Mouse (Mus musculus): ENCODE results near the gene Jup. TPM values are rescaled to one million over a fixed set of nuclear protein-coding genes. Genes with fewer than 3 reads are reported as not detected.

Gene Jup
- polyA plus RNA-seq, 1 experiment from 2014 or later, result 234 TPM

GRCm38 (mm10) chr11:100377989-100378388 lies 19.6 kb downstream of the Jup start:
- Histone ChIP-seq H3K36me3 (ENCODE audit: control insufficient read depth, insufficient read depth, low read length) (peaks cover 49% of the 10 kb centered on the region), H3K27me3 (ENCODE audit: control insufficient read depth, insufficient read depth, low read length) (no peaks in the 10 kb centered on the region), H3K4me2 (replicated peaks; ENCODE audit: low read depth) (no peak overlapping the region), H3K27ac (replicated peaks) (no peak overlapping the region), H3K4me3 (ENCODE audit: low read depth, low read length) (no peak overlapping the region), H3K9ac (ENCODE audit: low read length) (no peak overlapping the region), H3K9me3 (ENCODE audit: control insufficient read depth, low read length) (no peaks in the 10 kb centered on the region), H3K4me1 (replicated peaks; ENCODE audit: control insufficient read depth, insufficient read depth) (no peaks in the 10 kb centered on the region)
- no peak for DNase-seq (ENCODE audit: low spot score)
- no peak for TF ChIP-seq CTCF (IDR thresholded peaks at IDR 0.05; ENCODE audit: low read depth)
- TF ChIP-seq EP300 (optimal IDR thresholded peaks at IDR 0.05), result no peak
- WGBS, result 95% methylated on average over 14 of the region's 14 CpGs
- ATAC-seq (ENCODE audit: low FRiP score, low TSS enrichment), result no peak

GRCm38 (mm10) chr11:100376746-100377389 lies 20.7 kb downstream of the Jup start:
- H3K4me2 ChIP-seq (replicated peaks; ENCODE audit: low read depth), result no peak overlapping the region
- 91% methylated on average over 21 of the region's 21 CpGs for WGBS
- no peak for ATAC-seq (ENCODE audit: low FRiP score, low TSS enrichment)
- H3K9me3 ChIP-seq (ENCODE audit: control insufficient read depth, low read length), result no peaks in the 10 kb centered on the region
- H3K4me1 ChIP-seq (replicated peaks; ENCODE audit: control insufficient read depth, insufficient read depth), result no peaks in the 10 kb centered on the region
- no peak overlapping the region for H3K27ac ChIP-seq (replicated peaks)
- H3K9ac ChIP-seq (ENCODE audit: low read length), result no peak overlapping the region
- H3K27me3 ChIP-seq (ENCODE audit: control insufficient read depth, insufficient read depth, low read length), result no peaks in the 10 kb centered on the region
- peaks cover 53% of the 10 kb centered on the region for H3K36me3 ChIP-seq (ENCODE audit: control insufficient read depth, insufficient read depth, low read length)
- no peak for DNase-seq (ENCODE audit: low spot score)
- H3K4me3 ChIP-seq (ENCODE audit: low read depth, low read length), result no peak overlapping the region
- TF ChIP-seq EP300 (optimal IDR thresholded peaks at IDR 0.05), result no peak

DNA sequence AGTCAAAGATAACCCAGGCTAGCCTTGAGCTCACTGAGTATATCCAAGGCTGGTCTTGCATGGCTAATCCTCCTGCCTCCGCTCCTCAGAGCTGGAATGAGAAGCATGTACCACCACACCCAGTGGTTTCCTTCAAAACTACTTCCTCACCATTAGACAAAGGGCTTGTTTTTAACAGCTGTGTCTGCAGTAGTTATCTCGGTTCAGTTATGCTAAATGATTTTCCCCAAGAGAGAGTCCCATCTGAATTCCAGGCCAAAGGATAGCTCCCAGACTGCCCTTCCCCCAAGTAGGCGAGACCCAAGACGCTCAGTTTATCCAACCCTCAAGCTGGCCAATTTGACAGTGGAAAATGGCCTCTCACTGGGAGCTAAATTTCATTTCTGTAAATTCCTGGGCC lies 21.6 kb downstream of the Jup start:
- DNase-seq (ENCODE audit: low spot score), result no peak
- ATAC-seq (ENCODE audit: low FRiP score, low TSS enrichment), result no peak
- Histone ChIP-seq H3K36me3 (ENCODE audit: control insufficient read depth, insufficient read depth, low read length) (peaks cover 57% of the 10 kb centered on the region), H3K27me3 (ENCODE audit: control insufficient read depth, insufficient read depth, low read length) (no peaks in the 10 kb centered on the region), H3K4me3 (ENCODE audit: low read depth, low read length) (no peak overlapping the region), H3K27ac (replicated peaks) (no peak overlapping the region), H3K4me2 (replicated peaks; ENCODE audit: low read depth) (no peak overlapping the region), H3K9me3 (ENCODE audit: control insufficient read depth, low read length) (no peaks in the 10 kb centered on the region), H3K9ac (ENCODE audit: low read length) (no peak overlapping the region), H3K4me1 (replicated peaks; ENCODE audit: control insufficient read depth, insufficient read depth) (no peaks in the 10 kb centered on the region)
- WGBS, result 61% methylated on average over 4 of the region's 4 CpGs
- TF ChIP-seq CTCF (IDR thresholded peaks at IDR 0.05; ENCODE audit: low read depth) (no peak), EP300 (optimal IDR thresholded peaks at IDR 0.05) (no peak)

GRCm38 (mm10) chr11:100375127-100375526 lies 22.4 kb downstream of the Jup start:
- no peaks in the 10 kb centered on the region for H3K27me3 ChIP-seq (ENCODE audit: control insufficient read depth, insufficient read depth, low read length)
- 84% methylated on average over 9 of the region's 9 CpGs for WGBS
- no peaks in the 10 kb centered on the region for H3K9me3 ChIP-seq (ENCODE audit: control insufficient read depth, low read length)
- TF ChIP-seq CTCF (IDR thresholded peaks at IDR 0.05; ENCODE audit: low read depth) (no peak), EP300 (optimal IDR thresholded peaks at IDR 0.05) (no peak)
- no peak overlapping the region for H3K9ac ChIP-seq (ENCODE audit: low read length)
- H3K4me2 ChIP-seq (replicated peaks; ENCODE audit: low read depth), result no peak overlapping the region
- no peak for DNase-seq (ENCODE audit: low spot score)
- no peak overlapping the region for H3K4me3 ChIP-seq (ENCODE audit: low read depth, low read length)
- no peak for ATAC-seq (ENCODE audit: low FRiP score, low TSS enrichment)
- no peaks in the 10 kb centered on the region for H3K4me1 ChIP-seq (replicated peaks; ENCODE audit: control insufficient read depth, insufficient read depth)
- no peak overlapping the region for H3K27ac ChIP-seq (replicated peaks)
- peaks cover 57% of the 10 kb centered on the region for H3K36me3 ChIP-seq (ENCODE audit: control insufficient read depth, insufficient read depth, low read length)

DNA sequence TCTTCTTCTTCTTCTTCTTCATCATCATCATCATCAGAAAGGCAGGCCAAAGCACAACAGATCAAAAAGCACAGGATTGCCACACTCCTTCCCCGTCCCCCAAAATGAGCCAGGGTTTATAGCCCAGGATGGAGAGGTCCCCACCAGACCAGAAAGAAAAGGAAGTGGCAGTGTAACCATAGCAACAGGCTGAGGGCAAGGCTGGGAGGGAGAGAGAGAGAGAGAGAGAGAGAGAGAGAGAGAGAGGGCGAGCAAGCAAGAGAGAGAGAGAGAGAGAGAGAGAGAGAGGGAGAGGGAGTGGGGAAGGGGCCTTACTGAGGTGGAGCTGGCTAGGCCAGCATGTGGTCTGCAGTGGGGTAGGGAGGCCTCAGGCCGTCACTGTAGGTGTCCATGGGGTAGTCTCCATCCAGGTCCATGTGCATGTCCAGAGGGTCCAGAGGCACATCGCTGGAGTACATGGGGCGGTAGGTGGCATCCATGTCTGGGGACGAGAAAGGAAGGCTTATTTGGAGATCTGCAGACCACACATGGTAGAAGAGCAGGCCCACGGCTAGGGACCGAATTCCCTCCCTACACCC lies 25.5 kb downstream of the Jup start:
- Histone ChIP-seq H3K27me3 (ENCODE audit: control insufficient read depth, insufficient read depth, low read length) (no peaks in the 10 kb centered on the region), H3K9ac (ENCODE audit: low read length) (no peak overlapping the region), H3K4me3 (ENCODE audit: low read depth, low read length) (no peak overlapping the region), H3K9me3 (ENCODE audit: control insufficient read depth, low read length) (no peaks in the 10 kb centered on the region), H3K36me3 (ENCODE audit: control insufficient read depth, insufficient read depth, low read length) (peaks cover 44% of the 10 kb centered on the region), H3K4me1 (replicated peaks; ENCODE audit: control insufficient read depth, insufficient read depth) (no peaks in the 10 kb centered on the region), H3K27ac (replicated peaks) (no peak overlapping the region), H3K4me2 (replicated peaks; ENCODE audit: low read depth) (no peak overlapping the region)
- ATAC-seq (ENCODE audit: low FRiP score, low TSS enrichment) (no peak), DNase-seq (ENCODE audit: low spot score) (no peak)
- TF ChIP-seq CTCF (IDR thresholded peaks at IDR 0.05; ENCODE audit: low read depth), result no peak
- no peak for TF ChIP-seq EP300 (optimal IDR thresholded peaks at IDR 0.05)
- 83% methylated on average over 8 of the region's 8 CpGs for WGBS

GRCm38 (mm10) chr11:100369822-100370221 lies 27.7 kb downstream of the Jup start:
- H3K27ac ChIP-seq (replicated peaks), result no peak overlapping the region
- 75% methylated on average over 8 of the region's 8 CpGs for WGBS
- no peaks in the 10 kb centered on the region for H3K9me3 ChIP-seq (ENCODE audit: control insufficient read depth, low read length)
- no peaks in the 10 kb centered on the region for H3K4me1 ChIP-seq (replicated peaks; ENCODE audit: control insufficient read depth, insufficient read depth)
- DNase-seq (ENCODE audit: low spot score) (no peak), ATAC-seq (ENCODE audit: low FRiP score, low TSS enrichment) (no peak)
- peaks cover 34% of the 10 kb centered on the region for H3K36me3 ChIP-seq (ENCODE audit: control insufficient read depth, insufficient read depth, low read length)
- no peak overlapping the region for H3K4me2 ChIP-seq (replicated peaks; ENCODE audit: low read depth)
- no peak overlapping the region for H3K9ac ChIP-seq (ENCODE audit: low read length)
- TF ChIP-seq CTCF (IDR thresholded peaks at IDR 0.05; ENCODE audit: low read depth), result no peak
- TF ChIP-seq EP300 (optimal IDR thresholded peaks at IDR 0.05), result no peak
- H3K4me3 ChIP-seq (ENCODE audit: low read depth, low read length), result no peak overlapping the region
- no peaks in the 10 kb centered on the region for H3K27me3 ChIP-seq (ENCODE audit: control insufficient read depth, insufficient read depth, low read length)
